Mouse (Mus musculus): Measurements from ENCODE around the gene 4930544G11Rik. TPM values are rescaled to one million over a fixed set of nuclear protein-coding genes. Genes with fewer than 3 reads are reported as not detected.

Gene 4930544G11Rik
- polyA plus RNA-seq, 1 experiment from 2014 or later = not detected

Other genes with a start within 250 kb of the 4930544G11Rik start
- 17.2 and 18.6 TPM in 2 replicates for gene Prdm5, start 173.6 kb upstream of the 4930544G11Rik start, polyA plus RNA-seq (2014; fragmentation: Nextera tagmentation; extraction: Ambion mirVana)

Data from embryonic facial prominence, embryonic 11.5 days (tissue).